In the genomic region with DNA sequence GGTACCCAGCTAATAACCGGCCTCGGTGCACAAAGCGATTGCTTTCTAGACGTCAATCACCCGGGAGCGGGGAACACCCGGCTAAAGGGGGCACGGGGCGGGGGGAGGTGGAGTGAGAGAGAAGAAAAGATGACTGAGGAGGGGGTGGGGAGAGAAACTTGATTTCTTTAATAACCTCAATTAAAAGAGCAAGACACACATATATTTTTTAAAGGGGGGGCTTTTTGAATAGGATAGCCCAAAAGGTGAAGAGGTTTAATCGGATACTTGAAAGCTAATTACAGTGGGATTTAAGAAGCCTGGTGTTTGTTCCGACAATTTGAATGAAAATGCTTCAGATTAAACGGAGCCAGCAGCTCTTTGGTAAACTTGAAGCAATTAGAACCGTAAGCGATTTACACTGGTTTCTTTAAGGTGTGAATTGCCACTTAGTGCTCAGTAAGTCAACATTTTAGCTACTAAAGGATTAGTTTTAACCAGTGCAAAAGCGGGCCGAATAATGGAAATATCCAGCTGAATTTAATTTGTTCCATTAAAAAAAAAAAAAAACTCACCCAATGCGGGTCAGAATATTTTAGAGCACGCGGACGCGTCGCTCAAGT, we compare ENCODE assay signal across 8 mouse cellular contexts. TPM values are rescaled to one million over a fixed set of nuclear protein-coding genes. Genes with fewer than 3 reads are reported as not detected.
DNase-seq lines count a peak whose midpoint lies in the region; ATAC-seq and TF ChIP-seq lines count a peak whose summit lies in the region.

No protein-coding gene starts in this region.

- H3K4me2 ChIP-seq in heart, embryonic 16.5 days (ENCODE audit: low read depth, low read length) = peak overlapping the region; percentile 73
- peak overlapping the region; percentile 76 for H3K4me2 ChIP-seq in hindbrain, embryonic 15.5 days
- peak overlapping the region; percentile 73 for H3K4me2 ChIP-seq in midbrain, embryonic 15.5 days

- H3K9ac ChIP-seq in heart, embryonic 16.5 days (ENCODE audit: low read length) = no peak overlapping the region
- 0 out of 2 replicates have a peak overlapping the region, but pooled peaks have one; percentile 17 for H3K9ac ChIP-seq in hindbrain, embryonic 15.5 days
- H3K9ac ChIP-seq in midbrain, embryonic 15.5 days = peak overlapping the region; percentile 25; the same call in 1 of the 2 replicates

- DNase-seq in heart, adult 8-10 months (ENCODE audit: low spot score) = no peak
- peak; percentile 79 for DNase-seq in brain, embryonic 14.5 days (ENCODE audit: low read depth)
- no peak for DNase-seq in thymus, adult 2 months
- DNase-seq in adrenal gland, adult 2 months = no peak

- peaks cover 77% of the 10 kb centered on the region for H3K27me3 ChIP-seq in heart, embryonic 16.5 days (ENCODE audit: control insufficient read depth, insufficient read depth, low read length)
- peaks cover 58% of the 10 kb centered on the region for H3K27me3 ChIP-seq in hindbrain, embryonic 15.5 days
- peaks cover 59% of the 10 kb centered on the region for H3K27me3 ChIP-seq in midbrain, embryonic 15.5 days (replicated peaks)
- H3K27me3 ChIP-seq in thymus, adult 2 months (ENCODE audit: control insufficient read depth, insufficient read depth, low read length) = peaks cover 16% of the 10 kb centered on the region

- TF ChIP-seq POLR2A in brain, embryonic 14.5 days (IDR thresholded peaks at IDR 0.05; ENCODE audit: borderline replicate concordance, extremely low read depth, insufficient read depth, insufficient read length, poor library complexity, severe bottlenecking) = no peak
- TF ChIP-seq POLR2A in thymus, adult 2 months (IDR thresholded peaks at IDR 0.05; ENCODE audit: control insufficient read depth, extremely low read depth, insufficient read depth, low read length, poor library complexity) = no peak

- no peaks in the 10 kb centered on the region for H3K9me3 ChIP-seq in heart, embryonic 16.5 days (replicated peaks; ENCODE audit: control insufficient read depth, low read length)
- no peaks in the 10 kb centered on the region for H3K9me3 ChIP-seq in hindbrain, embryonic 15.5 days
- H3K9me3 ChIP-seq in midbrain, embryonic 15.5 days = no peaks in the 10 kb centered on the region

- peaks cover 21% of the 10 kb centered on the region for H3K4me1 ChIP-seq in heart, embryonic 16.5 days (ENCODE audit: control insufficient read depth, insufficient read depth, low read length)
- H3K4me1 ChIP-seq in hindbrain, embryonic 15.5 days (replicated peaks) = peaks cover 14% of the 10 kb centered on the region
- peaks cover 13% of the 10 kb centered on the region for H3K4me1 ChIP-seq in midbrain, embryonic 15.5 days
- H3K4me1 ChIP-seq in thymus, adult 2 months (replicated peaks; ENCODE audit: control insufficient read depth, insufficient read depth, low read length) = no peaks in the 10 kb centered on the region

- no peaks in the 10 kb centered on the region for H3K36me3 ChIP-seq in heart, embryonic 16.5 days (ENCODE audit: control insufficient read depth, insufficient read depth)
- H3K36me3 ChIP-seq in hindbrain, embryonic 15.5 days = no peaks in the 10 kb centered on the region
- no peaks in the 10 kb centered on the region for H3K36me3 ChIP-seq in midbrain, embryonic 15.5 days (replicated peaks)
- H3K36me3 ChIP-seq in thymus, adult 2 months (ENCODE audit: control insufficient read depth, insufficient read depth, low read length) = no peaks in the 10 kb centered on the region

- peak overlapping the region; percentile 50 for H3K4me3 ChIP-seq in heart, embryonic 16.5 days (ENCODE audit: low read length)
- peak overlapping the region; percentile 36 for H3K4me3 ChIP-seq in hindbrain, embryonic 15.5 days
- H3K4me3 ChIP-seq in midbrain, embryonic 15.5 days = peak overlapping the region; percentile 39
- no peak overlapping the region for H3K4me3 ChIP-seq in thymus, adult 2 months (ENCODE audit: control insufficient read depth, insufficient read depth, low read length)

- ATAC-seq in heart, embryonic 16.5 days (replicated peaks; ENCODE audit: extremely low read depth, insufficient read depth, low FRiP score) = no peak
- no peak for ATAC-seq in hindbrain, embryonic 15.5 days (ENCODE audit: low FRiP score, low read depth)
- no peak for ATAC-seq in midbrain, embryonic 15.5 days (replicated peaks)
- no peak for ATAC-seq in megakaryocyte-erythroid progenitor cell, adult 5-6 weeks (replicated peaks; ENCODE audit: low FRiP score, low TSS enrichment, poor library complexity, severe bottlenecking)

- WGBS in heart, embryonic 16.5 days = 2% methylated on average over 22 of the region's 22 CpGs
- WGBS in hindbrain, embryonic 15.5 days = under 1% methylated on average over 22 of the region's 22 CpGs
- WGBS in midbrain, embryonic 15.5 days = under 1% methylated on average over 22 of the region's 22 CpGs
- 3% methylated on average over 22 of the region's 22 CpGs for WGBS in thymus, adult 2 months

- no peak overlapping the region for H3K27ac ChIP-seq in heart, embryonic 16.5 days (ENCODE audit: low read length)
- no peak overlapping the region for H3K27ac ChIP-seq in hindbrain, embryonic 15.5 days (replicated peaks)
- no peak overlapping the region for H3K27ac ChIP-seq in midbrain, embryonic 15.5 days
- no peak overlapping the region for H3K27ac ChIP-seq in thymus, adult 2 months (ENCODE audit: control insufficient read depth, insufficient read depth, low read length)

- TF ChIP-seq CTCF in brain, embryonic 14.5 days (IDR thresholded peaks at IDR 0.05; ENCODE audit: borderline replicate concordance, extremely low read depth, insufficient read depth, insufficient read length) = no peak
- TF ChIP-seq CTCF in thymus, adult 2 months (IDR thresholded peaks at IDR 0.05; ENCODE audit: borderline replicate concordance, control insufficient read depth, extremely low read depth, insufficient read depth, low read length, poor library complexity) = no peak

RNA-seq across cellular contexts. Expression of a gene that starts 1.6 kb away (rescaled TPM):
- 0.19 and 0.45 TPM in 2 replicates for polyA plus RNA-seq in heart, embryonic 16.5 days (2015; fragmentation: Nextera tagmentation; extraction: Ambion mirVana)
- not detected for total RNA-seq in heart, adult 8-10 months (2022)
- polyA plus RNA-seq in brain, embryonic 14.5 days (2012; rRNA removed) = 11.7 and 28.4 TPM in 2 replicates
- polyA plus RNA-seq in hindbrain, embryonic 15.5 days (2015; fragmentation: Nextera tagmentation; extraction: Ambion mirVana) = 0.13 and 0.28 TPM in 2 replicates
- polyA plus RNA-seq in midbrain, embryonic 15.5 days (2015; fragmentation: Nextera tagmentation; extraction: Ambion mirVana) = 1.9 and 4.4 TPM in 2 replicates
- 0.32 and 0.57 TPM in 2 replicates for polyA plus RNA-seq in thymus, adult 2 months (2012; rRNA removed)
- under 1 TPM; 0.58 to 0.66 TPM for total RNA-seq in adrenal gland, adult 2 months (2021)
- 0.58 and 0.66 TPM in 2 replicates for polyA plus RNA-seq in adrenal gland, adult 2 months (2012; rRNA removed)
- total RNA-seq in megakaryocyte-erythroid progenitor cell, adult 5-6 weeks (2014; fragmentation: Nextera tagmentation) = not detected in 2 replicates
- not detected in 2 replicates for total RNA-seq in megakaryocyte-erythroid progenitor cell, adult 5-6 weeks (2017)
